8 mouse cellular contexts compared by ENCODE assay signal in genomic region chr7:79742277-79742658, GRCm38 (mm10). TPM values are rescaled to one million over a fixed set of nuclear protein-coding genes. Genes with fewer than 3 reads are reported as not detected.
DNase-seq lines count a peak whose midpoint lies in the region; ATAC-seq and TF ChIP-seq lines count a peak whose summit lies in the region.

No protein-coding gene starts in this region.

- no peak for ATAC-seq in kidney, embryonic 16.5 days (ENCODE audit: low FRiP score, low TSS enrichment)
- ATAC-seq in intestine, embryonic 15.5 days: no peak
- no peak for ATAC-seq in midbrain, embryonic 16.5 days

- H3K9me3 ChIP-seq in kidney, embryonic 16.5 days (ENCODE audit: low read length): no peaks in the 10 kb centered on the region
- no peaks in the 10 kb centered on the region for H3K9me3 ChIP-seq in intestine, embryonic 15.5 days
- no peaks in the 10 kb centered on the region for H3K9me3 ChIP-seq in midbrain, embryonic 16.5 days (replicated peaks; ENCODE audit: control insufficient read depth, low read length, poor library complexity, severe bottlenecking)

- no peak for TF ChIP-seq POLR2A in cortical plate, adult 2 months (IDR thresholded peaks at IDR 0.05; ENCODE audit: extremely low read depth, insufficient read depth, low read length)

- WGBS in kidney, embryonic 16.5 days: 16% methylated on average over 11 of the region's 11 CpGs
- 13% methylated on average over 11 of the region's 11 CpGs for WGBS in intestine, embryonic 15.5 days
- WGBS in midbrain, embryonic 16.5 days: 21% methylated on average over 11 of the region's 11 CpGs

- peak overlapping the region; percentile 81 for H3K9ac ChIP-seq in kidney, embryonic 16.5 days (replicated peaks; ENCODE audit: low read length)
- peak overlapping the region; percentile 55 for H3K9ac ChIP-seq in intestine, embryonic 15.5 days
- peak overlapping the region; percentile 64; the same call in 1 of the 2 replicates for H3K9ac ChIP-seq in midbrain, embryonic 16.5 days (ENCODE audit: low read depth, low read length)

- H3K27me3 ChIP-seq in kidney, embryonic 16.5 days (ENCODE audit: insufficient read depth, low read length): no peaks in the 10 kb centered on the region
- no peaks in the 10 kb centered on the region for H3K27me3 ChIP-seq in intestine, embryonic 15.5 days (replicated peaks)
- H3K27me3 ChIP-seq in midbrain, embryonic 16.5 days (ENCODE audit: control insufficient read depth, insufficient read depth, low read depth, low read length): no peaks in the 10 kb centered on the region

- peak overlapping the region; percentile 85 for H3K4me3 ChIP-seq in kidney, embryonic 16.5 days (ENCODE audit: low read length)
- peak overlapping the region; percentile 49 for H3K4me3 ChIP-seq in cortical plate, adult 2 months (ENCODE audit: insufficient read depth, low read length)
- H3K4me3 ChIP-seq in intestine, embryonic 15.5 days (replicated peaks): peak overlapping the region; percentile 60
- peak overlapping the region; percentile 62 for H3K4me3 ChIP-seq in midbrain, embryonic 16.5 days (ENCODE audit: low read depth, low read length)

- H3K27ac ChIP-seq in kidney, embryonic 16.5 days (ENCODE audit: low read length): no peak overlapping the region
- no peak overlapping the region for H3K27ac ChIP-seq in cortical plate, adult 2 months (ENCODE audit: insufficient read depth, low read length)
- no peak overlapping the region for H3K27ac ChIP-seq in intestine, embryonic 15.5 days
- no peak overlapping the region for H3K27ac ChIP-seq in midbrain, embryonic 16.5 days (ENCODE audit: low read length)

- H3K4me2 ChIP-seq in kidney, embryonic 16.5 days (replicated peaks; ENCODE audit: low read depth, low read length): peak overlapping the region; percentile 99
- H3K4me2 ChIP-seq in intestine, embryonic 15.5 days (replicated peaks): peak overlapping the region; percentile 87
- peak overlapping the region; percentile 92 for H3K4me2 ChIP-seq in midbrain, embryonic 16.5 days (ENCODE audit: low read length)

- H3K36me3 ChIP-seq in kidney, embryonic 16.5 days (ENCODE audit: insufficient read depth, low read length): peaks cover 4% of the 10 kb centered on the region
- peaks cover 3% of the 10 kb centered on the region; the same call in 1 of the 2 replicates for H3K36me3 ChIP-seq in intestine, embryonic 15.5 days
- H3K36me3 ChIP-seq in midbrain, embryonic 16.5 days (ENCODE audit: control insufficient read depth, insufficient read depth, low read length): no peaks in the 10 kb centered on the region; the same call in 1 of the 2 replicates

- no peak for DNase-seq in kidney, adult 9 months
- DNase-seq in left cerebral cortex, postnatal 10 days (ENCODE audit: extremely low spot score in 1 of 2, low spot score in 2 of 2): no peak
- no peak for DNase-seq in adrenal gland, postnatal 4 days (ENCODE audit: low spot score in 2 of 2)
- DNase-seq in layer of hippocampus, adult 18-20 months (ENCODE audit: low spot score in 2 of 2): no peak

- peaks cover 7% of the 10 kb centered on the region for H3K4me1 ChIP-seq in kidney, embryonic 16.5 days (ENCODE audit: insufficient read depth, low read length)
- H3K4me1 ChIP-seq in cortical plate, adult 2 months (ENCODE audit: control insufficient read depth, insufficient read depth, low read length): peaks cover 1% of the 10 kb centered on the region; the same call in 1 of the 2 replicates
- H3K4me1 ChIP-seq in intestine, embryonic 15.5 days (replicated peaks): 0 out of 2 replicates have a peak, but pooled peaks cover 2% of the 10 kb centered on the region
- H3K4me1 ChIP-seq in midbrain, embryonic 16.5 days (ENCODE audit: control insufficient read depth, insufficient read depth, low read length): peaks cover 10% of the 10 kb centered on the region

- intact Hi-C loops in left cerebral cortex, postnatal 10 days (cut with DNase I): no loop called here

- TF ChIP-seq CTCF in cortical plate, adult 2 months (IDR thresholded peaks at IDR 0.05; ENCODE audit: extremely low read depth, insufficient read depth, low read length): no peak

RNA-seq across cellular contexts. Expression of gene Pex11a, which starts 0.7 kb away (rescaled TPM):
- polyA plus RNA-seq in kidney, embryonic 16.5 days (2015; fragmentation: Nextera tagmentation; extraction: Ambion mirVana): 10.5 and 14.3 TPM in 2 replicates
- polyA plus RNA-seq in cortical plate, adult 2 months (2012; rRNA removed): 11.4 and 12.4 TPM in 2 replicates
- polyA plus RNA-seq in intestine, embryonic 15.5 days (2015; fragmentation: Nextera tagmentation; extraction: Ambion mirVana): 9.6 and 12.6 TPM in 2 replicates
- polyA plus RNA-seq in midbrain, embryonic 16.5 days (2015; fragmentation: Nextera tagmentation; extraction: Ambion mirVana): 12.7 and 13.9 TPM in 2 replicates
- 1 to 10 TPM; 9.0 to 9.8 TPM for total RNA-seq in left cerebral cortex, postnatal 10 days (2021)
- total RNA-seq in adrenal gland, postnatal 4 days (2021): 10 to 100 TPM; 35.7 to 37.7 TPM
- total RNA-seq in layer of hippocampus, adult 18-20 months (2021): 10 to 100 TPM; 12.0 to 14.4 TPM

RNA-seq across cellular contexts. Expression of gene Wdr93, which starts 0.7 kb away (rescaled TPM):
- polyA plus RNA-seq in kidney, embryonic 16.5 days (2015; fragmentation: Nextera tagmentation; extraction: Ambion mirVana): 0.46 and 0.51 TPM in 2 replicates
- polyA plus RNA-seq in cortical plate, adult 2 months (2012; rRNA removed): 0.15 and 0.48 TPM in 2 replicates
- 0.20 and 0.30 TPM in 2 replicates for polyA plus RNA-seq in intestine, embryonic 15.5 days (2015; fragmentation: Nextera tagmentation; extraction: Ambion mirVana)
- 0.33 and 0.50 TPM in 2 replicates for polyA plus RNA-seq in midbrain, embryonic 16.5 days (2015; fragmentation: Nextera tagmentation; extraction: Ambion mirVana)
- under 1 TPM in 1 of 2 experiments, not detected in 1; 0.34 TPM for total RNA-seq in left cerebral cortex, postnatal 10 days (2021)
- 1 to 10 TPM; 2.7 to 2.9 TPM for total RNA-seq in adrenal gland, postnatal 4 days (2021)
- under 1 TPM; 0.23 to 0.40 TPM for total RNA-seq in layer of hippocampus, adult 18-20 months (2021)

RNA-seq across cellular contexts. Expression of gene Plin1, which starts 9.6 kb away (rescaled TPM):
- polyA plus RNA-seq in kidney, embryonic 16.5 days (2015; fragmentation: Nextera tagmentation; extraction: Ambion mirVana): 0.34 TPM in 1 of 2 replicates, not detected in the other
- polyA plus RNA-seq in cortical plate, adult 2 months (2012; rRNA removed): 0.23 TPM in 1 of 2 replicates, not detected in the other
- polyA plus RNA-seq in intestine, embryonic 15.5 days (2015; fragmentation: Nextera tagmentation; extraction: Ambion mirVana): 0.16 TPM in 1 of 2 replicates, not detected in the other
- 0.22 and 0.24 TPM in 2 replicates for polyA plus RNA-seq in midbrain, embryonic 16.5 days (2015; fragmentation: Nextera tagmentation; extraction: Ambion mirVana)
- not detected for total RNA-seq in left cerebral cortex, postnatal 10 days (2021)
- total RNA-seq in adrenal gland, postnatal 4 days (2021): 100 to 1,000 TPM; 360 to 412 TPM
- total RNA-seq in layer of hippocampus, adult 18-20 months (2021): under 1 TPM in 1 of 2 experiments, not detected in 1; 0.37 TPM

RNA-seq across cellular contexts. Expression of gene Kif7, which starts 26.7 kb away (rescaled TPM):
- polyA plus RNA-seq in kidney, embryonic 16.5 days (2015; fragmentation: Nextera tagmentation; extraction: Ambion mirVana): 4.4 TPM in 2 replicates
- 1.5 TPM in 2 replicates for polyA plus RNA-seq in cortical plate, adult 2 months (2012; rRNA removed)
- polyA plus RNA-seq in intestine, embryonic 15.5 days (2015; fragmentation: Nextera tagmentation; extraction: Ambion mirVana): 2.9 and 3.0 TPM in 2 replicates
- 1.3 and 1.9 TPM in 2 replicates for polyA plus RNA-seq in midbrain, embryonic 16.5 days (2015; fragmentation: Nextera tagmentation; extraction: Ambion mirVana)
- 1 to 10 TPM; 2.3 to 2.5 TPM for total RNA-seq in left cerebral cortex, postnatal 10 days (2021)
- total RNA-seq in adrenal gland, postnatal 4 days (2021): 10 to 100 TPM; 10.6 to 11.0 TPM
- 1 to 10 TPM; 1.5 TPM for total RNA-seq in layer of hippocampus, adult 18-20 months (2021)

RNA-seq across cellular contexts. Expression of gene Mesp1, which starts 51.3 kb away (rescaled TPM):
- polyA plus RNA-seq in kidney, embryonic 16.5 days (2015; fragmentation: Nextera tagmentation; extraction: Ambion mirVana): not detected in 2 replicates
- 0.08 and 0.19 TPM in 2 replicates for polyA plus RNA-seq in cortical plate, adult 2 months (2012; rRNA removed)
- 0.13 and 0.21 TPM in 2 replicates for polyA plus RNA-seq in intestine, embryonic 15.5 days (2015; fragmentation: Nextera tagmentation; extraction: Ambion mirVana)
- 0.16 and 0.29 TPM in 2 replicates for polyA plus RNA-seq in midbrain, embryonic 16.5 days (2015; fragmentation: Nextera tagmentation; extraction: Ambion mirVana)
- 1 to 10 TPM in 1 of 2 experiments, under 1 TPM in 1; 0.36 to 1.1 TPM for total RNA-seq in left cerebral cortex, postnatal 10 days (2021)
- total RNA-seq in adrenal gland, postnatal 4 days (2021): under 1 TPM in 1 of 2 experiments, not detected in 1; 0.31 TPM
- under 1 TPM; 0.36 to 0.42 TPM for total RNA-seq in layer of hippocampus, adult 18-20 months (2021)
